Mouse (Mus musculus) granulocyte monocyte progenitor cell, adult 5-6 weeks (primary cell): Measurements from ENCODE around the gene Tubg2. TPM values are rescaled to one million over a fixed set of nuclear protein-coding genes. Genes with fewer than 3 reads are reported as not detected.

Experiments
- ATAC-seq: replicated peaks from 2 replicates; pipeline ENCODE4 v1.8.0; 2016; ENCODE audit warnings: mild to moderate bottlenecking, moderate TSS enrichment, inconsistent platforms; ENCODE audit not compliant: poor library complexity, severe bottlenecking
- total RNA-seq, 2 experiments: library from RNA; stranded (forward) in 1 of 2; stranded (reverse) in 1 of 2; fragments of 200-712, 200-1000 nt in 1 of 2; fragments of >200 nt in 1 of 2; fragmentation: Nextera tagmentation in 1 of 2; gene quantifications; 2 replicates each; pipeline ENCODE4 v1.2.3; 2014 to 2017

The Tubg2 gene
- total RNA-seq, 2 experiments from 2014 or later = not detected

DNA sequence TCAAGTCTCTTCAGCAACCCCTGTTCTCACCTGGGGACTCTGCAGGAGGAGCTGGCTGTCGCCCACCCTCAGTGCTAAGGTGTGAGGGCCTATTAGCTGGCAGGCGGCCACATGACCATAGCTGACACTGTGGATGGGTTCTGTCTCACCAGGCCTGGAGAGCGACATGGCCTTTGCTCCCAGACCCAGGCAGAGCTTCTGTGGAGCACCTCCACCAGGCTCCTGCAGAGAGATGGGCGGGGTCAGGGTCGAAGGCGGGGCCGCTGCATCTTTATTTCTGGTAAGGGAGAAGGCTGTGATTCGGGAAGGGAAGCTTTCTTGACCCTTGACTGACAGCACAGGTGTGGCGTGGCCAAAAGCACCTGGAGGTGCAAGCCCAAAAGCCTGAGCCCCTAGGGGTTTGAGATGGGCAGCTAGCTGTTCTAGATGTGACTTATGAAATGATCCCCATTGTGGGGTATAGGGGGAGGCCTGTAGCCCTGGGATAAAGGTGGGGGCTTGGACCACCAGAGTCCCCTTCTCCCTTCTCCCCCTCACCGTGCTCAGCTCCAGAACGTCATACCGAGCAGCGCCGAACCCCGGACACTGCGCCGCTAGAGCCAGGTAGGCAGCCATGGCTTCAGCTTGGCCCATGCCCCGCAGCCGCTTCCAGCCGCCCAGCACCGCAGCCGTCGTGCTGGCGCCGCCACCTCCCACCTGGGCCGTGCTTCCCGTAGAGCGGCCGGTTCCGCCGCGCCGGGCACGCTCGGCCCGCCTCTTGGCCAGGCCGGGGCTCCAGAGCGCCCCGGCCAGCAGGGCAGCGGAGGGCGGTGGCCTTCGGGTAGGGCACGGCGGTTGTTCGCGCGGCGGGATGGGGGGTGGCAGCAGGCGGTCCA, 8.0 kb downstream of the Tubg2 start:
- ATAC-seq = no peak

GRCm38 (mm10) chr11:101164351-101164665, 8.6 kb downstream of the Tubg2 start:
- no peak for ATAC-seq

DNA sequence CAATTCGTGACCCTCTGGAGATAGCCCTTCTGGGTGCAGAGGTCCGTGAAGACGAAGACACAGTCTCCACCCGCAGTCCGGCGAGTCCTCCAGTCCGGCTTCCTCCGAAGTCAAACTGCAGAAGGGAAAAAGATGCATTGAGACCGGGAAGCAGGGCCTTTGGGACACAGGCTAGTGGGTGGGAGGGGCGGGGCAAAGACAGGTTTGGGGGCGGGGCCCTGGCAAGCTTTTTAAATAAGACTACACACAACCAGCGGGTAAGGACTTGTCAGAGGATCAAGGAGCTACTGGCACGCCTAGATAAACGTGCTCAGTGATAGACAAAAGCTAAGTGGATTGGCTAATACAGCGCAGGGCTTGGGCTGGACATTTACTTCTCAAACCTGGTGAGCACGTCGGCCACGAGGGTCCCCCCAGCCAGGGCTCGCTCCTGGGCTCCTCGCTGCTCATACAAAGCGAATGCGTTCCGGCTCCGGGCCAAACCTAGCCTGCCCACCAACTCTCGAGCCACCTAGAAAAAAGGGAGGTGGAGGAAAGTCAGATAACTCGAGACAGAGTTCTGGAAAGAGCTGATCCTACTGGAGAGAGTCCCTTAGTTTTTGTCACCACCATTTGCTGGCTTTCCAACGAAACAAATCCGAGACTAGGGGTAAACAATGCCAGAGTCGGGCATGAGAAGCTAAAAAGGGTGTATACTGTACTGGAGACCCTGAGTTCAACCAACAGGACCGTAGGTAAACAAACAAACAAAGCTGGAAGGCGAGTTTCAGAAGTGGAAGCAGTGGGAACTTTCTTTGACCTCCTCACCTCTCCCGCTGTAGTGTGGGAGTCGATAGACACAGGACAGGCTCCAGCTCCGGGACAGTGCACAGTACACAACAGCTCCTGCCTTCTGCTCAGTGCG, 9.2 kb downstream of the Tubg2 start:
- no peak for ATAC-seq

DNA sequence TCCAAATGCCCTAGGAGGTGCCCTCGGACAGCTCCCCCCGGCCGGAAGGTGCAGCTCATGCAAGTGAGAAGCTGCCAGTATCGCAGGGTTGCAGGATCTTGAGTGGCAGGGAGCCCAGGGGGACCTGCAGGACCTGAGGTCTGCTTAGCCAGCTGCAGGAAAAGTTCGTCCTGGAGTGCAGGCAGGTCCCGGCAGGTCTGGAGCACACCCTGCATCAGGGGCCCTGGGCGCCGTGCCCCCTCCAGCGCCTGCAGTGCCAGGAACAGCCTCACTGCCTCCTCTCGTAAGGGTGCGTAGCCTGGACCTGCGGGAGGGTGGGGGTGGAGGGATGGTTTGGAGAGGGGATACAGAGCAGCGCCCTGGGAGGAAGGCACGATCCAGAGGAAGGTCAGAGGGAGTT, 10.7 kb downstream of the Tubg2 start:
- no peak for ATAC-seq

- no peak for ATAC-seq
Observed at GRCm38 (mm10) chr11:101167211-101167962, 11.7 kb downstream of the Tubg2 start.

DNA sequence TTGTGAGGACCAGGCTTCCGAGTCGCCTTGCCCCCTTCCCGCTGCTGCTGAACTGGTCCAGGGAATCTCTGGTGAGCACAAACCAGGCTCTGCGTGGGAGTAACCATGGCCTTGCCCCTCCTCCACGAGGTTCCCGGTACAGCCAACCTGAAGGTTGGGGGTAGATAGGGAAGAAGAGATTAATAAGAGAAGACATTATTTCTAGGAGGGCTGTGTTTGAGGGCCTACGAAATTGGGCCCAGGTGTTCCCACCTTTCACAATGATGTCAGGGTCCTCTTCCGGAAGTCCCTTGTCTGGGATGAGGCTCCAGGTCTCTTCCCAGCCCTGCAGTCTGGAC, 12.2 kb downstream of the Tubg2 start:
- ATAC-seq = no peak

DNA sequence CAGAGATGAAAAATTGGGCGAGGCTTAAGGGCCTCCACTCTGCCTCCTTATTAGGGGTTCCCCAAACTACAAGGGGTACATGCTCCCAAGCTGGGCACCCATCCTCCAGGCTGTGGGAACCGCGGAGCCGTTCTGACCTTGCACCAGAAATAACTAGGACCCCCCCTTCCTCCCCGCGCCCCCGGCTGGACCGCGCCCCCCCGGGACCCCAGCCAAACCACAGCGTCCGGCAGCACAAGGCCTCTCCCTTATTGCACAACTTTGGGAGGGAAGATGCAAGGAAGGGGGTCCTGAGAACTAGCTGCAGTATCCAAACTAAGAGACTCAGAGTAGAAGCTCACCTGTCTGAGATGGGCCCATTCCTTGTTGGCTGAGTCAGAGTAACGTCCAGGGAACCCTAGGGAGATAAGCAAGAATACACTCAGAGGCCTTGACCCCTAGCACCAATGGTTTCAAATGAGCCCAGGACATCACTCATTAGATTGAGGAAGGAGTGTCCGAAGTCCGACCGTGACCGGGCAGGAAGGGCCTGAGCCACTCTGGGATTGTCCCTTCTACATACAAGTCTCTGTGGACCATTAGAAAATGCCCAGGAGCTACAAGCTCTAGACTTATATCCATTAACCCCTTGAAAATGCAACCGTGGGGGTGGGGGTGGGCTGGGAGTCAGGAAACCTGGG, 12.7 kb downstream of the Tubg2 start:
- peak; percentile 7; the same call in 1 of the 2 replicates for ATAC-seq

- no peak for ATAC-seq
Observed at GRCm38 (mm10) chr11:101169301-101170107, 13.8 kb downstream of the Tubg2 start.

- ATAC-seq = no peak
Observed at GRCm38 (mm10) chr11:101170354-101170810, 14.7 kb downstream of the Tubg2 start, which contains the start of gene Cntnap1. Gene Cntnap1, plus strand, starts transcription at chr11:101170523.

DNA sequence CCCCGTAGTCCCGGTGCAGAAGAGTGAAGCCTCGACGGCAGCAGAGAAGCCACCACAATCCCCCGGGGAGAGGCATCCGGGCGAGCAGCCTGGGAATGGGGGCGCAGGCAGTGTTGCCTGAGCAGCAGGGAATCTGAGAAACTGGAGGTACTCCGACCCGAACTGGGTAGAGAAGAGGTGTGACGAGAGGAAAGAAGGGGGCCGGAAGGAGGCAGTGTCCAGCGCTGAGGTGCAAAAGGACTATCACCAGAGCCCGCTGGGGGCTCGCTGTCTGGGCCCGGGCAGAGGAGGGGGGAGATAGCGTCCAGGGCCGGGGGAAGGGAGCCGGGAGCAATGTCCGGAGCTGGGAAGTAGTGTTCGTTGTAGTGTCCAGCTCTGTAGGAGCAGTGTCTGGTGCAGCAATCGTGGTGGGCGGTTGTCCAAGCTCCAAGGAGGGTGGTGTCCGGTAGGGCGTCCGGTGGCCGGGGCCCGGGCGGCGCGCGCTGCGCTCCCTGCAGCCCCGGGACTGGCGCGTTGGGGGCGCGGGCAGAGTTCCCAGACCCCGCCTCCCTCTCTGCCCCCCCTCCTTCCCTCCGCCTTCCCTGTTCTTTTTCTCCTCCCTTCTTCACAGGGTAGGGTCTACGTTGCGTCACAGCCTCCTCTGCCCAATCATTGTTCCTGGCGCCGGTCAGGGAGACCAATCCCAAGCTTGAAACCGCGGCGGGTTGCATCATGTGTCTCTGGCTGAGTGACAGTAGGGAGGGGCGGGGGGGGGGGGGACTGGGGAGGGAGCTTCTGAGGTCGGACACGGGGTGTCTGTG, 15.3 kb downstream of the Tubg2 start, which contains the start of gene Plekhh3:
TSS of gene Plekhh3 (minus strand) at position 541 of the 800 bp plus-strand sequence.
- ATAC-seq = peak; percentile 74

- no peak; the same call in 1 of the 2 replicates for ATAC-seq
Observed at GRCm38 (mm10) chr11:101171721-101172433, 16.2 kb downstream of the Tubg2 start.

DNA sequence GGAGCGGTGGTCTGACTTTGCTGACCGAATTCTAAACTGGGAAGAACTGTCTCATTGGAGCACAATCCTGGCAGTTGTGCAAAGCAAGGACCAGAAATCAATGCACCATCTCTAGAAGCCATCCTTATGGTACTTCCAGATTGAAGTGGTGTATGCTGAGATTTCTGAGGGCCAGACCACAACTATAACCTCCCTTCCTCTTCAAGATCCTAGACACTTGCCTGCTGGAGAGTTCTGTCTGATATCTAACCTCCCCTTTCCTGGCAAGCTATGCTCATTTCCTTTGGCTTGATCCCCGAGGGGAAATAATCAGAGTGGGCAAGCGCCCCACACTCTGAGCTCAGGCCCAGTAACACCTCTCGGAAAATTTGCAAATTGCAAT, 16.7 kb downstream of the Tubg2 start:
- no peak for ATAC-seq

- ATAC-seq = no peak
Observed at GRCm38 (mm10) chr11:101173112-101173511, 17.4 kb downstream of the Tubg2 start.

- peak; percentile 35 for ATAC-seq
Observed at GRCm38 (mm10) chr11:101173631-101174388, 18.1 kb downstream of the Tubg2 start.

DNA sequence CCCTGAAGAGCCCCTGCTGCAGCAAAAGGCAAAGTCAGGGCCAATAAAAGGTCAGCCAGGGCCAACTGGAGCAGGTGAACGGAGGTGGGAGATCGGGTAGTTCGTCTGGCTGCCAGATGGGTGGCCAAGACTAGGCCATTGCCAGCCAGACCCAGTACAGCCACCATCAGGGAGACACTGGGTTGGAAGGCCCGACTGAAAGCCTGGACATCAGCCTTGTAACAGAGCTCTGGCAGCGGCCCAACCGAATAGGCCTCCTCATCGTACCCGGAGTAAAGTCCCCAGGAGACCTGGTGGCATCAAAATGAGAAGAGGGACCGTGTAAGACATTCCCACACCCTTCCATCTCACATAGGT, 18.7 kb downstream of the Tubg2 start:
- no peak for ATAC-seq

DNA sequence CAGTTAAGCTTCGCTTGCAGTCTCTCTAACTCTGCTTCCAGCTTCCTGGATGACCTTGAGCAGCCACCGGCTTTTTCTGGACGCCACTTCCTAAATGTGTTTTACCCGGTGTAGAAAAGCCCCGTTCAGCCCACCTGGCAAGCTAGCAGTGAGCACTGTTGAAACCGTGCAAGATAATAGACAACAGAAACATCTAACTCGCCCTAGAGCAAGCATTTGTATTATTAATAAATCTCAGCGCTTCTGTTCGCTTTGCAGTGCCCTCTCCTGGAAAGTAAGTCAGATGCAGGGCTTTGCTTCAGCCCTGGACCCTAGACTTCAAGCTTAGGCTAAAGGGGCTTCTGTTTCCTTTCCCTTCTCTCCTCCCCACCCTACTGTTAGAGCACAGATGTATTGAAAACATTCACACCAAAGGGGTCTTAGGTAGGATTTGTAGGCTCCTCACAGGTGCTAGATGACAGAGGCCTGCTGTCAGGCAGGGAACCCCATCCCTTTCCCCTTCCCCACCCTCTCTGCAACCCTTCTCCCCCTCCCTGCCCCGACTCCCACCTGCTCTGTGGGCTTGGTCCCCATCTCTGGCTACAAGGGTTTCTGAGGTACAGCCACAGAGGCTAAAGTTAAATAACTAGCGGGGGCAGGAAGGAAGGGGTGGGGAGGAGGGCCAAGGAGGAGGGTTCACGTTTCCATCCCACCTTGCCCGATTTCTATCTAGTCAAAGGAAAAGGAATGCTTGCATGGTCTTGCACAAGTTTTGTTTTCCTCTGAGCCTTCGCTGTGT, 19.3 kb downstream of the Tubg2 start, which contains the start of gene Ccr10:
TSS of gene Ccr10 (minus strand) at position 593 of the 778 bp plus-strand sequence.
- no peak for ATAC-seq
